Mouse (Mus musculus) stomach, embryonic 14.5 days (tissue): ENCODE results near the gene Golph3. TPM values are rescaled to one million over a fixed set of nuclear protein-coding genes. Genes with fewer than 3 reads are reported as not detected.

Experiments used
- ATAC-seq: fragments of 200-750 bp; cut with Nextera tagmentation; 2 replicates; pipeline ENCODE4 v1.8.0; 2017; ENCODE audit warnings: low read depth, moderate TSS enrichment; ENCODE audit not compliant: insufficient number of reproducible peaks, insufficient read depth, low FRiP score
- H3K27ac ChIP-seq: fragments of 300-500 bp; sonication (generic); 2 replicates; pipeline ENCODE4 v1.5.1; 2014; ENCODE audit warnings: mild to moderate bottlenecking, low read length, moderate library complexity, mixed read lengths
- H3K27me3 ChIP-seq: fragments of 300-500 bp; sonication (generic); 2 replicates; pipeline ENCODE4 v1.6.1; 2014; ENCODE audit warnings: low read length, control low read depth, mixed read lengths; ENCODE audit not compliant: control insufficient read depth, insufficient read depth
- H3K36me3 ChIP-seq: fragments of 300-500 bp; sonication (generic); 2 replicates; pipeline ENCODE4 v1.6.1; 2014; ENCODE audit warnings: mild to moderate bottlenecking, control low read depth, low read length, moderate library complexity, mixed read lengths; ENCODE audit not compliant: control insufficient read depth, insufficient read depth
- H3K4me1 ChIP-seq: fragments of 300-500 bp; sonication (generic); 2 replicates; pipeline ENCODE4 v1.6.1; 2014; ENCODE audit warnings: low read length, control low read depth, mixed read lengths; ENCODE audit not compliant: control insufficient read depth, insufficient read depth
- H3K4me2 ChIP-seq: fragments of 300-500 bp; sonication (generic); replicated peaks from 2 replicates; pipeline ENCODE4 v1.6.1; 2014; ENCODE audit warnings: low read depth, low read length, control low read depth
- H3K4me3 ChIP-seq: fragments of 300-500 bp; sonication (generic); 2 replicates; pipeline ENCODE4 v1.5.1; 2014; ENCODE audit warnings: low read depth, low read length, control low read depth
- H3K9ac ChIP-seq: fragments of 300-500 bp; sonication (generic); replicated peaks from 2 replicates; pipeline ENCODE4 v1.6.1; 2014; ENCODE audit warnings: low read depth, mild to moderate bottlenecking, control low read depth, low read length, moderate library complexity, mixed read lengths
- H3K9me3 ChIP-seq: fragments of 300-500 bp; sonication (generic); 2 replicates; pipeline ENCODE4 v1.6.1; 2016; ENCODE audit warnings: low read depth, low read length, control low read depth; ENCODE audit not compliant: control insufficient read depth
- WGBS: fragments of 180-500 bp; shearing (Covaris S2); extraction: QIAGEN DNeasy Blood & Tissue Kit; methylation state at CpG from one replicate; pipeline ENCODE4 v1.1.7; 2014; 5-methylcytosine and 5-hydroxymethylcytosine counted together
- polyA plus RNA-seq: library from polyadenylated mRNA; unstranded; fragments of >200 nt; fragmentation: Nextera tagmentation; extraction: Ambion mirVana; gene quantifications from 2 replicates; pipeline ENCODE4 v1.2.1, GENCODE M21; 2014

Gene Golph3
- polyA plus RNA-seq, 1 experiment from 2014 or later, result 101 TPM

DNA sequence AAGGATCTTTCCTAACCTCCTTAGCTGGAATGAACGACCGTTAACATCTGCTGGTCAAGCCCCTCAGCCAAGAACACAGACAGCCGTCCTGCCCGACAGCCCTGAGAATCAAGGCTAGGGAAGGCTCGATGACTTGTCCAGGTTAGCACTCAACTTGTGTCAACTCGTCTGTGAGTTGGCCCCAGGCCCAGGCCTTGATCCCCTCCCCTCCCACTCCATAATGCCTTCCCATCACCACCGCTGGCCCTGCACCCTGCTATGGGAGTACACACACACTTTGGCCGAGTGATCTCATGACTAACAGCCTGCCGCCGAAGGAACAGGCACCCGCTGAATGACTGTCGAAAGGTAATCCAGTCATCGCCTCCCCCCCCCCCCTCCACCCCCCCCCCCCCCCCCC is 63.4 kb downstream of the Golph3 start:
- Histone ChIP-seq H3K36me3 (0 out of 2 replicates have a peak, but pooled peaks cover 5% of the 10 kb centered on the region), H3K27ac (no peak overlapping the region), H3K9ac (no peak overlapping the region), H3K4me2 (no peak overlapping the region), H3K4me1 (no peaks in the 10 kb centered on the region), H3K4me3 (no peak overlapping the region), H3K27me3 (no peaks in the 10 kb centered on the region), H3K9me3 (no peaks in the 10 kb centered on the region)
- ATAC-seq, result no peak
- WGBS, result 67% methylated on average over 12 of the region's 13 CpGs

DNA sequence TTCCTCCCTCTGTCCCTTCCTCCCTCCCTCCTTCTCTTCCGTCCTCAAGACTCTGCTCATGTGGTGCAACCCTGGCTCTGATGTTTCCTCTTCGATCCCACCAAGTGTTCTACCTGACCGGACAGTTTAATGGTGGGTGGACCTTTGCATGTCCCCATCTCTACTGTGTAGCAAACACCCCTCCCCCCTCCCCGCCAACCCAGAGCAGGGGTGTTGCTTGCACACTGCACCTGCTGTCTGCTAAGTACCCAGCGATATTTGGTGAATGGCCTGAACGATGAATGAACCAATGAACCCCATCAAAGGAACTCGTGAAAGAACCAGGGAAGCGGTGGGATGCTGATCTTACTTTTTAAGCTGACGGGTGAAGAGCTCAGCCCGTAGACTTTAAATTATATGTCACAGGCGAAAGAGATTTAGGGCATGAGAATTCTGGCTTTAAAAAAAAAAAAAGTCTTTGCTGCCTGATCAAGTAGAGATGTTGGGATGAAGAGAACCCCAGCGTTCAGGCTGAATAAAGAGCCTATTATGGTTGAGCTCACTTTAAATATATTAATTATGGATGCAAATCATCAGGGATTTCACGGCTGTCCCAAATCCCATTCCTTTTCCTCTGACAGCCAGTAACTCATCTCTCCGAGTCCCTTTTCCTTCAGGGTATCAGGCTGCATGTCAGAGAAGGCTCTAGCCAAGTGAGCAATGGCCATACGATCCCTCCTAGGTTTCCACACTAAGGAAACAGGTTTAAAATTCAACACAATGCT is 67.7 kb downstream of the Golph3 start:
- no peak overlapping the region for H3K4me2 ChIP-seq

DNA sequence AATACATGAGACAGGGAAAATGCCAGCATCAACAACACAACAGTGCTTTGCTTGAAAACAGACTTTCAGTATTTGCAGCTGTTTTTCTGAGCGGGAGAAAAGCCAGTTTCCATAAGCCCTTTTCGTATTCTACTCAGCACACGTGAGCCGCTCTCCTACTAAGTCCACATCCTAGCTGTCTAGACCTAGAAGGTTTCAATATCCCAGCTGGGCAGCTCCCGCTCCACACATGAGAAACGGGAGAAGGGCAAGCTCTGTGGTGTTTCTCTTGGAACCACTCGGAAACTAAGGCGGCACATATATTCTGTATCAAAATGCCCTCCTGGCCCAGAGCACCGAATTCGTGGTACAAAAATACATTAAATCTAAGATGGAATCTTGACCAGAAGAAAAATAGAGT is 73.5 kb downstream of the Golph3 start:
- H3K4me3 ChIP-seq, result no peak overlapping the region
- no peak overlapping the region for H3K9ac ChIP-seq
- WGBS, result 86% methylated on average over 10 of the region's 10 CpGs
- H3K9me3 ChIP-seq, result no peaks in the 10 kb centered on the region
- no peak overlapping the region for H3K4me2 ChIP-seq
- no peaks in the 10 kb centered on the region for H3K27me3 ChIP-seq
- no peaks in the 10 kb centered on the region for H3K4me1 ChIP-seq
- H3K27ac ChIP-seq, result no peak overlapping the region
- no peaks in the 10 kb centered on the region for H3K36me3 ChIP-seq
- ATAC-seq, result no peak

More for the DNA sequence above, 67.7 kb downstream of the Golph3 start:
- Histone ChIP-seq H3K4me3 (no peak overlapping the region), H3K4me1 (no peaks in the 10 kb centered on the region), H3K9me3 (no peaks in the 10 kb centered on the region), H3K9ac (no peak overlapping the region), H3K36me3 (no peaks in the 10 kb centered on the region), H3K27me3 (no peaks in the 10 kb centered on the region), H3K27ac (no peak overlapping the region)
- no peak for ATAC-seq
- WGBS, result 80% methylated on average over 15 of the region's 15 CpGs

DNA sequence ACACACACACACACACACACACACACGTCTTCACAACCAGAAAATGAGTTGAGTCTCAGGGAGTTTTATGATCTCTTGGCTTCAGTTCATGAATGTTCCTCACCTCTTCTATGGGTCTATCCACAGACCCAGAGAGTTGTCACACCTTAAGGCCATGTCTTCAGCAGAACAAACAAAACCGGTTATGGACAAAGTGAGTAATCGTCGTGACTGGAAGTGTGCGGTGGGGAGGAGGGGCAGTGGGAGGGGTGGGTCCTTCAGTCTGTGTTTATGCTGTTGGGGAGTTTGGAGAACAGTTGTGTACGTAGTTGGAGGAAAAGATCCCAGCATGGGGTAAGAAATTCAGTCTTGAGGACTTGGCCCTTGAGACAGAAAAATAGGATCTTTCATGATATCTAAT is 75.8 kb downstream of the Golph3 start:
- no peak overlapping the region for H3K9ac ChIP-seq
- no peak overlapping the region for H3K4me3 ChIP-seq
- no peak for ATAC-seq
- WGBS, result 70% methylated on average over 6 of the region's 6 CpGs
- no peaks in the 10 kb centered on the region for H3K4me1 ChIP-seq
- peaks cover 6% of the 10 kb centered on the region; the same call in 1 of the 2 replicates for H3K36me3 ChIP-seq
- no peaks in the 10 kb centered on the region for H3K9me3 ChIP-seq
- no peak overlapping the region for H3K27ac ChIP-seq
- no peak overlapping the region for H3K4me2 ChIP-seq
- no peaks in the 10 kb centered on the region for H3K27me3 ChIP-seq

Other genes starting within 250 kb of the Golph3 start
- 173 and 181 TPM in 2 replicates for gene Zfr, start 203.6 kb upstream of the Golph3 start, polyA plus RNA-seq
- gene Mtmr12, start 116.4 kb upstream of the Golph3 start, polyA plus RNA-seq, result 22.0 TPM in 2 replicates
- 1.2 and 2.1 TPM in 2 replicates for gene 1810049J17Rik, start 449 bp downstream of the Golph3 start, polyA plus RNA-seq